Mouse (Mus musculus) erythroblast, adult 5-6 weeks (primary cell): ENCODE data around the gene Olfr825. TPM values are rescaled to one million over a fixed set of nuclear protein-coding genes. Genes with fewer than 3 reads are reported as not detected.
"Not testable (repeated sequence)": the region's sequence is repeated elsewhere in the genome, so short reads cannot be mapped to it uniquely, and the experiment has no call there.

Experiments used
- ATAC-seq: replicated peaks from 2 replicates; pipeline ENCODE4 v1.8.0; 2016; ENCODE audit warnings: moderate number of reproducible peaks, mild to moderate bottlenecking, moderate TSS enrichment, inconsistent platforms; ENCODE audit not compliant: poor library complexity, low FRiP score, severe bottlenecking
- total RNA-seq, 2 experiments: library from RNA; stranded (forward) in 1 of 2; stranded (reverse) in 1 of 2; fragments of 150-400 nt in 1 of 2; fragments of 200-764, 138-1000 nt in 1 of 2; gene quantifications; 2 replicates each; pipeline versions ENCODE4 v1.2.3 to v1.2.4; 2015 to 2017; ENCODE audit warnings: low replicate concordance in 2 of 2

The Olfr825 gene
- total RNA-seq (2015; ENCODE audit: low replicate concordance) (not detected in 2 replicates), total RNA-seq (2017; ENCODE audit: low replicate concordance) (not detected in 2 replicates)

DNA sequence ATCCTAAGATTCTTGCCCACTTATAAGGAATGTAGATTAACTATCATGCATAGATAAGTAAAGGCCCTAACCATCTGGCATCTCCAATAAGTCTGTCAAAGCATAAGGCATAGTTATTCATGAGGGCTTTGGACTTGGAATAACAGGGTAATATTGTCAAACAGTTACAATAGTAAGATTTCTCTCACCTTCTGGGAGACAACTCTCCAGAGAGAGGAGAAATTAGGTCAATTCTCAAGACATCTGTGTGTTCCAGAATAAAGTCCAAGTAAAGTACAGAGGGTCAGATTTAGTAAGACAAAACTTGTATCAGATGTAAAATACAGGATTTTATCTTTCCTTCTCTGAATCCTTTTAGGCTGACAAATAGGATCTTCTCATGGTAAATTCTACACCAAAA is at the start of gene Olfr825:
Gene Olfr825, minus strand, starts transcription at position 101 of the 400 bp plus-strand sequence.
- ATAC-seq, result no peak

GRCm38 (mm10) chr10:130214303-130214702 is 47.7 kb upstream of the Olfr825 start, which contains the start of gene Olfr827:
TSS of gene Olfr827 (minus strand) at chr10:130214403.
- ATAC-seq, result no peak

DNA sequence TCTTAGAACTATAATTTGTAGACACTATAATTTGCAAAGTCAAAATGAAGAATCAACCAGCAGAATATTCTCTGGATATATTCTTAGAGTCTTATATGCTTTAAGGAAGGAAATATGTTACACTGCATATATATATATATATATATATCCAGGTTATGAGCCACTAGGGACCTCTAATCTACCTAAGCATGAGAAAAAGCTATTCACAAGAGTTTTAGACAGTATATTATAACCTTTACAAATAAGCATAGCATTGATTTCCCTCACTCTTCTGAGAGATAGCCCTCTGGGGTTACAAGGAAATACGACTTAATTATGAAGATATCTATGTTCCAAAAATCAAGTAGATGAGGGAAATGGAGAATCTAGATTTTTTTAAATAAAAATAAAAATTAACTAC is 17.5 kb upstream of the Olfr825 start, which contains the start of gene Olfr826:
Gene Olfr826, minus strand, starts transcription at position 101 of the 400 bp plus-strand sequence.
- ATAC-seq, result no peak

DNA sequence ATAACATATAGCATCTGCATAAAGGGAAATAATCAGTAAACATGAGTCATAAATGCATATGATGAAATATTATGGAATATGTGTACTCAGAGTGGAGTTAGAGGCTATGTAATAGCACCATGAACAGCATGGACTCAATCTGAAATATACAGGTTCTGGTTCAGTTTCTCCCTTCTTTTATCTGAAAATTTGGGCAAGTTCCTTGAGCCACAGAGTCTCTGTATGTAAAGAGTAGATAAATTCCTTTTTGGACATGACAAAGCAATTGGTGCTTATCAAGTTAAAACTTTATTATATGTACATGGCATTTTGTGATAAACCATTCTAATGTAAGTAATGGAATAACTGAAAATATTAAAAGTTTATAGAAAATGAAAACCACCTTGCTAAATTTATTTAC is 1.4 kb downstream of the Olfr825 start:
- ATAC-seq, result no peak

GRCm38 (mm10) chr10:130144121-130144520 is 22.4 kb downstream of the Olfr825 start:
- no peak for ATAC-seq

DNA sequence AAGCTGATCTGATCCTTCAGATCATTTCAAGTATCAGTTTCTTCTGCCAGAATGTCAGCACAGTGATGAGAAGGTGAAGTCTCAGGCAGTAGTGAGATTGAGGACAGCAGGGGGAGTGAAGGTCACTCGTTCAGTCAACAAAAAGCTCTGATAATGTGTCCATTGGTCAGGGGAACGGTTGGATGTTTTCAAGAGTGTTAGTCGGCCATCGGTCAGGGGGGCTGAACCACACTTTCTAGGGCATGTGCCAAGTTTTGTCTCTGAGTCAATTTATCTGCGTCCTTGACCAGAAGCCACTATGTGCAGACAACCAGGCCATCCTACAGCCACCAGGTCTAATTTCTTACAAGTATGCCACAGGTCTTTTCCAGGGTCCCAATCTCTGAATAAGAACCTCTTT is 24.1 kb downstream of the Olfr825 start:
- not testable (repeated sequence) for ATAC-seq

- no peak for ATAC-seq
These were observed 31.8 kb downstream of the Olfr825 start for GRCm38 (mm10) chr10:130134811-130135210.

GRCm38 (mm10) chr10:130129900-130130299 is 36.7 kb downstream of the Olfr825 start, which contains the start of gene Olfr824:
TSS of gene Olfr824 (minus strand) at chr10:130130000.
- ATAC-seq, result not testable (repeated sequence)

DNA sequence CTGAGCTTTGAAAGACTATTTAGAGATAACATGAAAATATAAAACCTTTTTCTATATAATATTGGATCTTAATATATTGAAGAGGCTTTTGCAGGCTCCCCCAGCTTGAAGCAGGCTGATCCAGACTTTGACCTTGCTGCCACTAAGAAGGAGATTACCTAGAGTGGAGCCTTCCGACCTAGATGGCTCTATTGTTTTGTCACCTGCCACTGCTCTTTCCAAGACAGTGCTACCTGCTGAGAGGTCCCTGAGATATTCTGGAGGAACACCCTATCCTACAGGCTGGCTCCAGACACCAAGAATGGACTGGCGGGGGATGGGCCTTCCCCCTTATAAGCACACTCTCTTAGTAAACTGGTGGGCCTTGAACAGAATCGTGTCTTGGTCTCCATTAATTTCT is 50.5 kb downstream of the Olfr825 start:
- not testable (repeated sequence) for ATAC-seq

DNA sequence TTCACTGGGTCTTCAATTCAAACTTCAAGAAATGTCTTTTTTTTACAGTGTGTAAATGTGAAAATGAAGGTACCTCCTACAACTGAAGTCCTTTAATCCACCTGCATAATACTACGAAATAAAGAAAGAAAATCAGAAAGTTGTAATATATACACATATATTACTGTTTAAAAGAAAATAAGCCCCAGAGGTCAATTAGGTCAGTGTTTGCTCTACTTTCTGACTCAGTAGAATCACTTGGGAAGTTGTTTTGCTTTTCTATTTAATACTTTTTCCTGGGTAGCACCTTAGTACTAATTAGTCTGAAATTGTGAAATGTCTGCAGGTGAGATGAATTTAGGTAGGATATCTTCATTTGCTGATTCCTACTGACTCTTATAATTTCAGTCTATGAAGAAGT is 51.3 kb downstream of the Olfr825 start, which contains the start of gene Olfr823:
Gene Olfr823, minus strand, starts transcription at position 101 of the 400 bp plus-strand sequence.
- not testable (repeated sequence) for ATAC-seq

Other genes with a start within 250 kb of the Olfr825 start
- gene Olfr818, start 217.7 kb downstream of the Olfr825 start, total RNA-seq (2015; ENCODE audit: low replicate concordance), result not detected in 2 replicates
- 3.1 TPM in 1 of 2 replicates, not detected in the other for gene Olfr818, start 217.7 kb downstream of the Olfr825 start, total RNA-seq (2017; ENCODE audit: low replicate concordance)
- gene Olfr819, start 199.5 kb downstream of the Olfr825 start, total RNA-seq (2015; ENCODE audit: low replicate concordance), result not detected in 2 replicates
- not detected in 2 replicates for gene Olfr819, start 199.5 kb downstream of the Olfr825 start, total RNA-seq (2017; ENCODE audit: low replicate concordance)
- gene Olfr247, start 190.6 kb downstream of the Olfr825 start, total RNA-seq (2015; ENCODE audit: low replicate concordance), result not detected in 2 replicates
- gene Olfr247, start 190.6 kb downstream of the Olfr825 start, total RNA-seq (2017; ENCODE audit: low replicate concordance), result 0.85 TPM in 1 of 2 replicates, not detected in the other
- gene Gm10310, start 181.7 kb downstream of the Olfr825 start, total RNA-seq (2015; ENCODE audit: low replicate concordance), result not detected in 2 replicates
- gene Gm10310, start 181.7 kb downstream of the Olfr825 start, total RNA-seq (2017; ENCODE audit: low replicate concordance), result 0.84 TPM in 1 of 2 replicates, not detected in the other
- not detected in 2 replicates for gene Olfr820, start 154.1 kb downstream of the Olfr825 start, total RNA-seq (2015; ENCODE audit: low replicate concordance)
- gene Olfr820, start 154.1 kb downstream of the Olfr825 start, total RNA-seq (2017; ENCODE audit: low replicate concordance), result not detected in 2 replicates
- gene Olfr821, start 136.4 kb downstream of the Olfr825 start, total RNA-seq (2015; ENCODE audit: low replicate concordance), result not detected in 2 replicates
- not detected in 2 replicates for gene Olfr821, start 136.4 kb downstream of the Olfr825 start, total RNA-seq (2017; ENCODE audit: low replicate concordance)
- not detected in 2 replicates for gene Olfr822, start 95.6 kb downstream of the Olfr825 start, total RNA-seq (2015; ENCODE audit: low replicate concordance)
- gene Olfr822, start 95.6 kb downstream of the Olfr825 start, total RNA-seq (2017; ENCODE audit: low replicate concordance), result not detected in 2 replicates
- not detected in 2 replicates for gene Olfr823, start 51.4 kb downstream of the Olfr825 start, total RNA-seq (2015; ENCODE audit: low replicate concordance)
- gene Olfr823, start 51.4 kb downstream of the Olfr825 start, total RNA-seq (2017; ENCODE audit: low replicate concordance), result not detected in 2 replicates
- not detected in 2 replicates for gene Olfr824, start 36.8 kb downstream of the Olfr825 start, total RNA-seq (2015; ENCODE audit: low replicate concordance)
- gene Olfr824, start 36.8 kb downstream of the Olfr825 start, total RNA-seq (2017; ENCODE audit: low replicate concordance), result not detected in 2 replicates
- not detected in 2 replicates for gene Olfr826, start 17.4 kb upstream of the Olfr825 start, total RNA-seq (2015; ENCODE audit: low replicate concordance)
- not detected in 2 replicates for gene Olfr826, start 17.4 kb upstream of the Olfr825 start, total RNA-seq (2017; ENCODE audit: low replicate concordance)
- gene Olfr827, start 47.6 kb upstream of the Olfr825 start, total RNA-seq (2015; ENCODE audit: low replicate concordance), result not detected in 2 replicates
- gene Olfr827, start 47.6 kb upstream of the Olfr825 start, total RNA-seq (2017; ENCODE audit: low replicate concordance), result not detected in 2 replicates
- gene Neurod4, start 113.5 kb upstream of the Olfr825 start, total RNA-seq (2015; ENCODE audit: low replicate concordance), result not detected in 2 replicates
- gene Neurod4, start 113.5 kb upstream of the Olfr825 start, total RNA-seq (2017; ENCODE audit: low replicate concordance), result not detected in 2 replicates
- 0.77 and 2.7 TPM in 2 replicates for gene Tespa1, start 156.1 kb upstream of the Olfr825 start, total RNA-seq (2015; ENCODE audit: low replicate concordance)
- gene Tespa1, start 156.1 kb upstream of the Olfr825 start, total RNA-seq (2017; ENCODE audit: low replicate concordance), result 2.5 and 3.2 TPM in 2 replicates
- not detected in 2 replicates for gene Vmn2r84, start 227.6 kb upstream of the Olfr825 start, total RNA-seq (2015; ENCODE audit: low replicate concordance)
- 0.17 TPM in 1 of 2 replicates, not detected in the other for gene Vmn2r84, start 227.6 kb upstream of the Olfr825 start, total RNA-seq (2017; ENCODE audit: low replicate concordance)